Mouse (Mus musculus) forebrain, embryonic 16.5 days (tissue): ENCODE measurements around the gene Col17a1. TPM values are rescaled to one million over a fixed set of nuclear protein-coding genes. Genes with fewer than 3 reads are reported as not detected.

Source experiments
- ATAC-seq: fragments of 200-750 bp; cut with Nextera tagmentation; 2 replicates; pipeline ENCODE4 v1.8.0; 2017; ENCODE audit warnings: mild to moderate bottlenecking, moderate library complexity
- H3K27ac ChIP-seq: fragments of 300-500 bp; sonication (generic); 2 replicates; pipeline ENCODE4 v1.5.1; 2014; ENCODE audit warnings: low read length, control low read depth
- H3K27me3 ChIP-seq: fragments of 300-500 bp; sonication (generic); replicated peaks from 2 replicates; pipeline ENCODE4 v1.6.1; 2014; ENCODE audit warnings: low read length; ENCODE audit not compliant: control insufficient read depth, insufficient read depth
- H3K36me3 ChIP-seq: fragments of 300-500 bp; sonication (generic); 2 replicates; pipeline ENCODE4 v1.6.1; 2014; ENCODE audit not compliant: control insufficient read depth, insufficient read depth
- H3K4me1 ChIP-seq: fragments of 300-500 bp; sonication (generic); replicated peaks from 2 replicates; pipeline ENCODE4 v1.6.1; 2014; ENCODE audit warnings: low read length; ENCODE audit not compliant: control insufficient read depth, insufficient read depth
- H3K4me2 ChIP-seq: fragments of 300-500 bp; sonication (generic); 2 replicates; pipeline ENCODE4 v1.6.1; 2014; ENCODE audit warnings: mild to moderate bottlenecking, low read length, control low read depth
- H3K4me3 ChIP-seq: fragments of 300-500 bp; sonication (generic); replicated peaks from 2 replicates; pipeline ENCODE4 v1.5.1; 2014; ENCODE audit warnings: mild to moderate bottlenecking, low read length, control low read depth
- H3K9ac ChIP-seq: fragments of 300-500 bp; sonication (generic); replicated peaks from 2 replicates; pipeline ENCODE4 v1.6.1; 2014; ENCODE audit warnings: low read depth, low read length, control low read depth
- H3K9me3 ChIP-seq: fragments of 300-500 bp; sonication (generic); 2 replicates; pipeline ENCODE4 v1.6.1; 2016; ENCODE audit warnings: low read length; ENCODE audit not compliant: control insufficient read depth
- WGBS: fragments of 180-500 bp; shearing (Covaris S2); extraction: QIAGEN DNeasy Blood & Tissue Kit; methylation state at CpG from one replicate; pipeline ENCODE4 v1.1.7; 2014; 5-methylcytosine and 5-hydroxymethylcytosine counted together
- polyA plus RNA-seq: library from polyadenylated mRNA; unstranded; fragments of >200 nt; fragmentation: Nextera tagmentation; extraction: Ambion mirVana; gene quantifications from 2 replicates; pipeline ENCODE4 v1.2.1, GENCODE M21; 2015

The Col17a1 gene
- 0.04 and 0.11 TPM in 2 replicates for polyA plus RNA-seq

- H3K4me3 ChIP-seq: no peak within 1 kb of the TSS
- no peaks in the 10 kb centered on the region for H3K27me3 ChIP-seq
- no peak within 1 kb of the TSS for H3K27ac ChIP-seq
- no peak within 1 kb of the TSS for H3K4me2 ChIP-seq
- ATAC-seq: no peak
- H3K4me1 ChIP-seq: no peaks in the 10 kb centered on the region
- H3K36me3 ChIP-seq: no peaks in the 10 kb centered on the region
- 78% methylated on average over 6 of the region's 6 CpGs for WGBS
- no peak within 1 kb of the TSS for H3K9ac ChIP-seq
- no peaks in the 10 kb centered on the region for H3K9me3 ChIP-seq
These were observed at the start of gene Col17a1 for GRCm38 (mm10) chr19:47691994-47692393. Gene Col17a1, minus strand, starts transcription at chr19:47692094.

DNA sequence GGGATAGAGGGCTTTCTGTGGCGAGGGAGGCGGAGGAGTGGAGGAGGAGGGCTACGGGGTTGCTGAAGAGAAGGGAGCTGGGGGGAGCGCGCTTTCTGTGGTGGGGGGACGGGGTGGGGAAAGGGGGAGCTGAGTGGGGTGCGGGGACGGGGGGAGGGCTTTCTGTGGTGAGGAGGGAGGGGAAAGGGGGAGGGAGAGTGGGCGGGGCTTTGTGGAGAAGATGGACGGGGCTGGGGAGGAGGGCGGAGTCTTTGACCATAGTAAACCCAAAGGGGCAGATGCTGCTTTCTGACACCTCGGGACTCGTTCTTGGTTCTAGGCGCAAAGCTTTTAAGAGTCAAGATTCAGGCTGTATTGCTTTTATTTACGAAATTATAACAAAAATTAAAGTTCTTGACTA is 40.0 kb upstream of the Col17a1 start:
- ATAC-seq: 0 out of 2 replicates have a peak, but pooled peaks have one; percentile 8
- Histone ChIP-seq H3K4me2 (peak overlapping the region; percentile 55), H3K9ac (peak overlapping the region; percentile 86), H3K4me3 (peak overlapping the region; percentile 92), H3K27ac (peak overlapping the region; percentile 97), H3K4me1 (peaks cover 11% of the 10 kb centered on the region), H3K27me3 (no peaks in the 10 kb centered on the region), H3K36me3 (peaks cover 30% of the 10 kb centered on the region), H3K9me3 (no peaks in the 10 kb centered on the region)
- WGBS: 1% methylated on average over 12 of the region's 15 CpGs

DNA sequence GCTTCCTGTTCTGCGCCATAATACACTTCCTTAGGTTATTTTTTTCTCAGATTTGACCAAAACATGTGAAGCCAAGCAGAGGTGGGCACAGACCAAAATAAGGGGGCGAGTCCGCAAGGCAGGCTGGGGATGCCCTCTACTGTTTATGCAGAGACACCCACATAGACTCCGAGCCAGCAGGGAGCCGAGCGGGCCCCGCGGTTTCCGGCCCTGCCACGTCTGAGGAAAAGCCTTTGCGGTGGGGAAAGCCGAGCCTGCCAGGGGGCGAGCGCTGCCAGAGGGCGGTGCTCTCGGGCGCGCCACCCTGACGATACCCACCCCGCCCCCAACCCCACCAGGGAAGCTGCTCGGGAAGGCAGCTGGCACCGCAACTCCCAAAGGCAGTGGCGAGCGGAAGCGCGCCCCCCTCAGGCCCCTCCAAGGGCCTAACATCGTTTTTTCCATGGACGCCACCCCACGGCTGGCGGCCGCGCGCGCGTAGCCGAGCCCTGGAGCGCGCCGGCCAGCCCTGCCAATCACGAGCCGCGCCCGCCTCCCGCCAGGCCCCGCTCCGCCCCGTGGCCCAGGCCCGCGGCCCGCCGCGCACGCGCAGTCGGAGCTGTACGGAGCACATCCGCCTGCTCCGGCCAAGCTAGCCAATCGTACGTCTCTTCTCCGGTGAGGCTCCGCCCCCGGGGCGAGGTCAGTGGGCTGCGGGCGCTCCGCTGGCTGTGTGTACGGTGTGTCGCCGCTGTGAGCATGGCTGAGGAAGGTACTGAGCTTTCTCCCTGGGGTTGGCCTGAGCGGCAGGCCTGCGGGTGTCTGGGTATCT is 39.4 kb upstream of the Col17a1 start, which contains the start of gene Sfr1:
Gene Sfr1, plus strand, starts transcription at position 612 of the 811 bp plus-strand sequence.
- Histone ChIP-seq H3K4me3 (peak within 1 kb of the TSS; percentile 92), H3K9ac (peak within 1 kb of the TSS; percentile 86), H3K36me3 (peaks cover 27% of the 10 kb centered on the region), H3K4me2 (peak within 1 kb of the TSS; percentile 59), H3K27me3 (no peaks in the 10 kb centered on the region), H3K27ac (peak within 1 kb of the TSS; percentile 97), H3K4me1 (peaks cover 13% of the 10 kb centered on the region), H3K9me3 (no peaks in the 10 kb centered on the region)
- ATAC-seq: peak; percentile 96
- WGBS: under 1% methylated on average over 66 of the region's 72 CpGs

GRCm38 (mm10) chr19:47730691-47731070 is 38.8 kb upstream of the Col17a1 start:
- H3K27ac ChIP-seq: peak overlapping the region; percentile 97
- WGBS: under 1% methylated on average over 11 of the region's 12 CpGs
- H3K36me3 ChIP-seq: peaks cover 21% of the 10 kb centered on the region
- H3K9me3 ChIP-seq: no peaks in the 10 kb centered on the region
- peak overlapping the region; percentile 59 for H3K4me2 ChIP-seq
- peak overlapping the region; percentile 78 for H3K9ac ChIP-seq
- H3K4me1 ChIP-seq: peaks cover 17% of the 10 kb centered on the region
- H3K4me3 ChIP-seq: peak overlapping the region; percentile 92
- H3K27me3 ChIP-seq: no peaks in the 10 kb centered on the region
- ATAC-seq: peak; percentile 44

- peak; percentile 45 for ATAC-seq
These were observed 33.8 kb upstream of the Col17a1 start for GRCm38 (mm10) chr19:47725643-47726140.

DNA sequence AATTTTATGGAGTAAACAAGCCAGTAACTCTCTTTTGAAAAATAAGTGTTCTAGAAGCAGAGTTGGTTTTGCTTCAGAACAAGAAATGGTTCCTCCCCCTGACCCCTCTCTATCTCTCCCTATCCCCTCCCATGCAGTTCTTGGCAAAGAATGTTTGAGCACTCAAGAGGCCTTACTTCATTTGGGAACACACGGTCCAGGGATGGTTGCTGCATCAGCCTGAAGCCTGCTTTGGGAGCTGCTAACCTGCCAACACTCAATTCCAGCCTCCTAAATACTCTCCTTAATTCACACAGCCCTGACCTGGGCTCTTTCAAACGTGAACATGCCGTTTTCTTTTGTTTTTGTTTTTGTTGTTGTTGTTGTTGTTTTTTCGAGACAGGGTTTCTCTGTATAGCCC is 33.0 kb upstream of the Col17a1 start:
- no peak overlapping the region for H3K4me2 ChIP-seq
- H3K27me3 ChIP-seq: no peaks in the 10 kb centered on the region
- no peak for ATAC-seq
- H3K4me3 ChIP-seq: no peak overlapping the region
- no peak overlapping the region for H3K27ac ChIP-seq
- no peak overlapping the region for H3K9ac ChIP-seq
- 71% methylated on average over 4 of the region's 4 CpGs for WGBS
- no peaks in the 10 kb centered on the region for H3K36me3 ChIP-seq
- H3K9me3 ChIP-seq: no peaks in the 10 kb centered on the region
- peaks cover 9% of the 10 kb centered on the region for H3K4me1 ChIP-seq

More at GRCm38 (mm10) chr19:47725643-47726140, 33.8 kb upstream of the Col17a1 start:
- H3K27me3 ChIP-seq: no peaks in the 10 kb centered on the region
- no peak overlapping the region for H3K27ac ChIP-seq
- H3K4me3 ChIP-seq: no peak overlapping the region
- WGBS: 13% methylated on average over 7 of the region's 7 CpGs
- H3K4me1 ChIP-seq: peaks cover 14% of the 10 kb centered on the region
- no peaks in the 10 kb centered on the region for H3K9me3 ChIP-seq
- H3K4me2 ChIP-seq: no peak overlapping the region
- no peaks in the 10 kb centered on the region for H3K36me3 ChIP-seq
- no peak overlapping the region for H3K9ac ChIP-seq

- H3K9me3 ChIP-seq: no peaks in the 10 kb centered on the region
These were observed 30.6 kb upstream of the Col17a1 start for GRCm38 (mm10) chr19:47722471-47722870.

GRCm38 (mm10) chr19:47719147-47719546 is 27.3 kb upstream of the Col17a1 start:
- H3K9ac ChIP-seq: no peak overlapping the region
- no peak overlapping the region for H3K27ac ChIP-seq
- no peak overlapping the region for H3K4me2 ChIP-seq
- no peaks in the 10 kb centered on the region for H3K9me3 ChIP-seq
- WGBS: 88% methylated on average over 3 of the region's 3 CpGs
- no peak overlapping the region for H3K4me3 ChIP-seq
- H3K27me3 ChIP-seq: no peaks in the 10 kb centered on the region
- no peak for ATAC-seq
- H3K4me1 ChIP-seq: no peaks in the 10 kb centered on the region
- no peaks in the 10 kb centered on the region for H3K36me3 ChIP-seq

More at GRCm38 (mm10) chr19:47722471-47722870, 30.6 kb upstream of the Col17a1 start:
- Histone ChIP-seq H3K4me2 (no peak overlapping the region), H3K4me1 (peaks cover 9% of the 10 kb centered on the region), H3K36me3 (no peaks in the 10 kb centered on the region), H3K27me3 (no peaks in the 10 kb centered on the region), H3K27ac (no peak overlapping the region), H3K4me3 (no peak overlapping the region), H3K9ac (no peak overlapping the region)
- 82% methylated on average over 6 of the region's 6 CpGs for WGBS
- ATAC-seq: no peak

GRCm38 (mm10) chr19:47716144-47716543 is 24.2 kb upstream of the Col17a1 start:
- H3K27ac ChIP-seq: no peak overlapping the region
- H3K4me2 ChIP-seq: no peak overlapping the region
- WGBS: 68% methylated on average over 2 of the region's 2 CpGs
- H3K9ac ChIP-seq: no peak overlapping the region
- H3K36me3 ChIP-seq: no peaks in the 10 kb centered on the region
- no peaks in the 10 kb centered on the region for H3K4me1 ChIP-seq
- H3K9me3 ChIP-seq: no peaks in the 10 kb centered on the region
- H3K4me3 ChIP-seq: no peak overlapping the region
- no peak for ATAC-seq
- no peaks in the 10 kb centered on the region for H3K27me3 ChIP-seq
